Mouse (Mus musculus) heart, embryonic 12.5 days (tissue): ENCODE results near the gene Snrpa1. TPM values are rescaled to one million over a fixed set of nuclear protein-coding genes. Genes with fewer than 3 reads are reported as not detected.

Experiments used
- ATAC-seq: fragments of 200-750 bp; cut with Nextera tagmentation; 2 replicates; pipeline ENCODE4 v1.8.0; 2017; ENCODE audit warnings: moderate TSS enrichment, moderate library complexity; ENCODE audit not compliant: insufficient number of reproducible peaks, low FRiP score
- H3K27ac ChIP-seq: fragments of 300-500 bp; sonication (generic); 2 replicates; pipeline ENCODE4 v1.5.1; 2016; ENCODE audit warnings: mild to moderate bottlenecking, moderate library complexity; ENCODE audit not compliant: poor library complexity, severe bottlenecking
- H3K27me3 ChIP-seq: fragments of 300-500 bp; sonication (generic); replicated peaks from 2 replicates; pipeline ENCODE4 v1.6.1; 2016; ENCODE audit warnings: mild to moderate bottlenecking, moderate library complexity
- H3K36me3 ChIP-seq: fragments of 300-500 bp; sonication (generic); 2 replicates; pipeline ENCODE4 v1.6.1; 2016; ENCODE audit warnings: mild to moderate bottlenecking, moderate library complexity
- H3K4me1 ChIP-seq: fragments of 300-500 bp; sonication (generic); replicated peaks from 2 replicates; pipeline ENCODE4 v1.6.1; 2016; ENCODE audit warnings: mild to moderate bottlenecking
- H3K4me2 ChIP-seq: fragments of 300-500 bp; sonication (generic); 2 replicates; pipeline ENCODE4 v1.6.1; 2016; ENCODE audit warnings: mild to moderate bottlenecking, moderate library complexity
- H3K4me3 ChIP-seq: fragments of 300-500 bp; sonication (generic); 2 replicates; pipeline ENCODE4 v1.5.1; 2016; ENCODE audit warnings: mild to moderate bottlenecking
- H3K9ac ChIP-seq: fragments of 300-500 bp; sonication (generic); 2 replicates; pipeline ENCODE4 v1.6.1; 2016; ENCODE audit warnings: mild to moderate bottlenecking, moderate library complexity
- H3K9me3 ChIP-seq: fragments of 300-500 bp; sonication (generic); replicated peaks from 2 replicates; pipeline ENCODE4 v1.6.1; 2016; ENCODE audit warnings: mild to moderate bottlenecking, moderate library complexity
- WGBS: fragments of 180-500 bp; shearing (Covaris S2); methylation state at CpG from one replicate; pipeline ENCODE4 v1.1.7; 2016; 5-methylcytosine and 5-hydroxymethylcytosine counted together
- polyA plus RNA-seq: library from polyadenylated mRNA; unstranded; fragments of >200 nt; fragmentation: Nextera tagmentation; extraction: Ambion mirVana; gene quantifications from 2 replicates; pipeline ENCODE4 v1.2.1, GENCODE M21; 2016

Snrpa1 gene
- polyA plus RNA-seq, 1 experiment from 2014 or later: 114 TPM

DNA sequence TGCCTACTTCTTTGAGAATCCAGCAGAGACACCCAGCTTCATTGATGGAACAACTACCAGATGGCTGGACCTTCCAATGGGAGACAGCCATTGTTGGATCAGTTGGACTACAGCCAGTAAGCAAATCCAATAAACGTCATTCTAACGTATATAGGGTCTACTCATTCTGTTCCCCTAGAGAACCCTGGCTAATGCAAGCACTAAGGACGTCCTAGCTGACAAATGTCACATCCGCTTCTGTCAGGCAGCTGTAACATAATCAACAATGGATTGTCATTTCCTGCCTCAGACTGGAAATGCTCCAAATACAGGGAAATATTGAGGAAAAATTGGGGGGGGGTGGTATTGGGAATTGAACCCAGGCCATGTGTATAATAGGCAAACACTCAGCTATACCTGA, 47.0 kb downstream of the Snrpa1 start:
- Histone ChIP-seq H3K4me2 (no peak overlapping the region), H3K27me3 (0 out of 2 replicates have a peak, but pooled peaks cover 5% of the 10 kb centered on the region), H3K9ac (no peak overlapping the region), H3K4me3 (no peak overlapping the region), H3K4me1 (peaks cover 5% of the 10 kb centered on the region), H3K27ac (no peak overlapping the region), H3K36me3 (no peaks in the 10 kb centered on the region), H3K9me3 (no peaks in the 10 kb centered on the region)
- WGBS: 50% methylated on average over 4 of the region's 4 CpGs
- ATAC-seq: no peak

DNA sequence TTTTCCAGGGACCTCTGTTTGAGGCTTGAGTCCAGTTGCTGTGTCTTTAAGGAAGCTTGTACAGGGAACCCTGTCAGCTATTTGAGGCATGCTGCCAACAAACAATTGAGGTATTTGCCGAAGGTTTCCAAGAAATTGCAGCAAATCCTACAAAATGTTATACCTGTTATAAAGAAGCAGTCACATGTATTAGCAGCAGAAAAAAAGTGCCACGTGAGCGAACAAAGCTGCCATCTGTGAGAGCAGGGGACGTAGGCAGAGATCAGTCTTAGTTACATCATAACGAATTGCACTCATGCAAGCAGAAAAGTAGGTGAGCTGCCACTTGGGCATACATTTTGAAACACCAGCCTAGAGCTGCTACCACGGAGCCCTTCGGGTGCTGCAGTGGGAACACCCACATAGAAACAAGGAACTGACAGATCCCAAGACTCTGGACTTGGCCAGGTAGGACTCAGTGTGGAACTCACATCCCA, 47.8 kb downstream of the Snrpa1 start:
- no peaks in the 10 kb centered on the region for H3K36me3 ChIP-seq
- H3K4me2 ChIP-seq: no peak overlapping the region
- ATAC-seq: no peak
- H3K9ac ChIP-seq: no peak overlapping the region
- H3K4me3 ChIP-seq: no peak overlapping the region
- peaks cover 8% of the 10 kb centered on the region for H3K4me1 ChIP-seq
- WGBS: 71% methylated on average over 7 of the region's 7 CpGs
- no peak overlapping the region for H3K27ac ChIP-seq
- H3K27me3 ChIP-seq: no peaks in the 10 kb centered on the region
- H3K9me3 ChIP-seq: no peaks in the 10 kb centered on the region

GRCm38 (mm10) chr7:66107206-66107605, 48.4 kb downstream of the Snrpa1 start:
- Histone ChIP-seq H3K9ac (no peak overlapping the region), H3K9me3 (no peaks in the 10 kb centered on the region), H3K4me3 (no peak overlapping the region), H3K27me3 (no peaks in the 10 kb centered on the region), H3K4me1 (peaks cover 8% of the 10 kb centered on the region), H3K4me2 (no peak overlapping the region), H3K27ac (no peak overlapping the region), H3K36me3 (no peaks in the 10 kb centered on the region)
- no peak for ATAC-seq
- WGBS: 61% methylated on average over 11 of the region's 11 CpGs

DNA sequence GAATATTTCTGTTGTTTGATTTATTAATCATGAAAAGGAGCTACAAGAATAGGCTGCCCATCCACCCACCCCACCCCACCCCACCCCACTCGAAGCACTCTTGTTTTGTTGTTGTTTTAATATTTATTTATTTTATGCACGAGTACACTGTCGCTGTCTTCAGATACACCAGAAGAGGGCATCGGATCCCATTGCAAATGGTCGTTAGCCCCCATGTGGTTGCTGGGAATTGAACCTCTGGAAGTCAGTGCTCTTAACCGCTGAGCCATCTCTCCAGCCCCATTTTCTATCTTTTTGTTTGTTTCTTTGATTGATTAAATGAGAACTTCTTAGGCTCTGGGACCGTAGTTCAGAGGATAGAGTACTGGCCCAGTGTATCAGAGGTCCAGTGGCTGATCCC, 49.1 kb downstream of the Snrpa1 start:
- H3K4me2 ChIP-seq: no peak overlapping the region

DNA sequence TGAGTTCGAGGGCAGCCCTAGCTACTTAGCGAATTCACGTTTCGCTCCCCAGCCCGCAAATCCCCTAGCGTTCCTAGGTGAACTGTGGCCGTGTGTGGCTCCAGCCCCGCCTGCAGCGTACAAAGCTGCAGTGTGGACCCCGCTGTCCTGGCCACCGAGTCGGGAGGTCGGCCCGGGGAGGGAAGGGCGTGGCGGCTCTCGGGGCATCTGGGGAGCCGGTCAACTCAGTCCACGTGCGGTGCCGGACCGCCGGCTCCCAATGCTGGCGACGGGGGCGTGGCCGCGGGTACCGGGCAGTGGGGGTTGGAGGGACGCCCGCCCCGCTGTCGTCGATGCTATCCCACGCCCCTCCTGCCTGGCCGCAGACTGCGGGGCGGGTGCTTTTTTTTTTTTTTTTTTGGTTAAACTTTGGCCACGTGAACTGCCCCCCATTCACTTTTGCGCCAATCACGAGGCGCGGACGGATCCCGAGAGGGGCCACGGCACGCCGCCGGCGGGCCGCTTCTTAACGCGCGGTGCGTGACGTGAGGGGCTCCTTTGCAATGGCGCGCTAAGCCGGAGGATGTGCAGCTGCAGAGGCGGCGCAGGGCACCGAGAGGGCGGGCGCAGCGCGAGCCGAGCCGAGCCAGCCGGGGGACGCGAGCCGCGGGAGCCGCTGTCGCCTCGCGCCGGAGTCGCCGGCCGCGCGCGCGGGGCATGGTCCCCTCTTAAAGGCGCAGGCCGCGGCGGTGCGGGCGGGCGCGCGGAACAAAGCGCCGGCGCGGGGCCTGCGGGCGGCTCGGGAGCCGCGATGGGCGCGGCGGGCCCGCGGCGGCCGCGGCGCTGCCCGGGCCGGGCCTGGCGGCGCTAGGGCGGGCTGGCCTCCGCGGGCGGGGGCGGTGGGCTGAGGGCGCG, 50.4 kb downstream of the Snrpa1 start, which contains the start of gene Chsy1:
Gene Chsy1, plus strand, starts transcription at position 555 of the 894 bp plus-strand sequence.
- no peaks in the 10 kb centered on the region for H3K27me3 ChIP-seq
- no peaks in the 10 kb centered on the region for H3K9me3 ChIP-seq
- H3K4me2 ChIP-seq: peak within 1 kb of the TSS; percentile 89
- peaks cover 23% of the 10 kb centered on the region for H3K4me1 ChIP-seq
- peak within 1 kb of the TSS; percentile 85 for H3K4me3 ChIP-seq
- H3K27ac ChIP-seq: peak within 1 kb of the TSS; percentile 88
- H3K36me3 ChIP-seq: peaks cover under 1% of the 10 kb centered on the region; the same call in 1 of the 2 replicates
- H3K9ac ChIP-seq: peak within 1 kb of the TSS; percentile 96
- WGBS: 8% methylated on average over 123 of the region's 123 CpGs
- peak; percentile 82 for ATAC-seq

More for the DNA sequence above, 49.1 kb downstream of the Snrpa1 start:
- H3K27ac ChIP-seq: no peak overlapping the region
- no peaks in the 10 kb centered on the region for H3K36me3 ChIP-seq
- H3K9ac ChIP-seq: no peak overlapping the region
- 19% methylated on average over 7 of the region's 7 CpGs for WGBS
- ATAC-seq: no peak
- no peaks in the 10 kb centered on the region for H3K27me3 ChIP-seq
- H3K4me1 ChIP-seq: peaks cover 13% of the 10 kb centered on the region
- no peaks in the 10 kb centered on the region for H3K9me3 ChIP-seq
- H3K4me3 ChIP-seq: no peak overlapping the region

- 5% methylated on average over 74 of the region's 77 CpGs for WGBS
- Histone ChIP-seq H3K4me2 (peak overlapping the region; percentile 89), H3K9me3 (no peaks in the 10 kb centered on the region), H3K27ac (peak overlapping the region; percentile 88), H3K4me3 (peak overlapping the region; percentile 85), H3K27me3 (no peaks in the 10 kb centered on the region), H3K9ac (peak overlapping the region; percentile 96), H3K4me1 (peaks cover 31% of the 10 kb centered on the region), H3K36me3 (peaks cover 8% of the 10 kb centered on the region; the same call in 1 of the 2 replicates)
- peak; percentile 27 for ATAC-seq
Measured at GRCm38 (mm10) chr7:66109855-66110635, 51.2 kb downstream of the Snrpa1 start.

DNA sequence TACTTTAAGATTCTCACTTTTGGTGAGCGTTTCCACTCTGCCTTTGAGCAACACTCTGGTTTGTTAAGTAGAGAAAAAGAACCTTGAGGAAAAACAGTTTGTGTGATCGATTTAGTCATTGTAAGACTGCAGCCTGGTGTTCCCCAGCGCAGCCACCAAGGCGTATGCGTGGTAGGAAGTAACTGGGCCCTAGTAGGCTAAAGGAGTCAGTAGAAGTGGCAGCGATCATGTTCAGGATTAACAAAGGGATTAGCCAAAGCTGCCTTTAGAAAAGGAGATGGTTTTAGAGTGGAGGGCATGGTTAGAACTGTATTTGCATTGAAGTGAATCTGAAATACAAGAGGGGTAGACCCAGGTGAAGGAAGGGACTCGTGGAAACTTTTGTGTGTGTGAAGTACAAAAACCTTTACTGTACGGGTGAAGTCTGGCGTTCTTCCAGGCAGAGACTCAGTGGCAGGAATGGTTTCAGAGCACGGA, 51.9 kb downstream of the Snrpa1 start:
- no peaks in the 10 kb centered on the region for H3K9me3 ChIP-seq
- H3K27me3 ChIP-seq: no peaks in the 10 kb centered on the region
- H3K4me1 ChIP-seq: peaks cover 35% of the 10 kb centered on the region
- H3K9ac ChIP-seq: peak overlapping the region; percentile 96
- peak overlapping the region; percentile 89 for H3K4me2 ChIP-seq
- H3K36me3 ChIP-seq: peaks cover 8% of the 10 kb centered on the region; the same call in 1 of the 2 replicates
- peak overlapping the region; percentile 88 for H3K27ac ChIP-seq
- WGBS: 3% methylated on average over 10 of the region's 10 CpGs
- peak overlapping the region; percentile 85 for H3K4me3 ChIP-seq
- ATAC-seq: no peak

DNA sequence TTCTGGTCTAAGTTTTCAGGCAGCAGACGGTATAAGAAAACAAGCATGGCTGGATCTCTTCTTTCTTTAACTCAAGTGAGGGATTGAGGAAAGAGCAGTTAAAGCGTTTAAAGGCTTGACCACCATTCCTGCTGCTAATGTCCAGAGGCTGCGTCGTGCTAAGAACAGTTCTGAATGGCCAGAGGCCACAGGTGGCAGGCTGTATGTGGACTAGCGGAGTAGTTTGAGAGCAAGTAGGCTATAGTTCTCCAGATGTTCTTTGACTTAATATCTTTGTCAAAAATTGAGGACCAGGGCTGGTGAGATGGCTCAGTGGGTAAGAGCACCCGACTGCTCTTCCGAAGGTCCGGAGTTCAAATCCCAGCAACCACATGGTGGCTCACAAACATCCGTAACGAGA, 52.4 kb downstream of the Snrpa1 start:
- H3K4me2 ChIP-seq: peak overlapping the region; percentile 89
- peaks cover 8% of the 10 kb centered on the region; the same call in 1 of the 2 replicates for H3K36me3 ChIP-seq
- peak overlapping the region; percentile 85 for H3K4me3 ChIP-seq
- peak overlapping the region; percentile 96; the same call in 1 of the 2 replicates for H3K9ac ChIP-seq
- no peaks in the 10 kb centered on the region for H3K27me3 ChIP-seq
- peaks cover 37% of the 10 kb centered on the region for H3K4me1 ChIP-seq
- 61% methylated on average over 10 of the region's 10 CpGs for WGBS
- H3K9me3 ChIP-seq: no peaks in the 10 kb centered on the region
- no peak for ATAC-seq
- H3K27ac ChIP-seq: no peak overlapping the region

GRCm38 (mm10) chr7:66113561-66113960, 54.8 kb downstream of the Snrpa1 start:
- ATAC-seq: no peak
- WGBS: 70% methylated on average over 3 of the region's 3 CpGs
- Histone ChIP-seq H3K27ac (no peak overlapping the region), H3K4me2 (peak overlapping the region; percentile 32), H3K4me3 (no peak overlapping the region), H3K36me3 (peaks cover 12% of the 10 kb centered on the region; the same call in 1 of the 2 replicates), H3K27me3 (no peaks in the 10 kb centered on the region), H3K4me1 (peaks cover 56% of the 10 kb centered on the region), H3K9ac (no peak overlapping the region), H3K9me3 (no peaks in the 10 kb centered on the region)

- Histone ChIP-seq H3K9ac (no peak overlapping the region; the same call in 1 of the 2 replicates), H3K9me3 (no peaks in the 10 kb centered on the region), H3K4me3 (no peak overlapping the region), H3K4me2 (peak overlapping the region; percentile 15), H3K27ac (no peak overlapping the region), H3K27me3 (no peaks in the 10 kb centered on the region), H3K4me1 (peaks cover 68% of the 10 kb centered on the region), H3K36me3 (peaks cover 12% of the 10 kb centered on the region; the same call in 1 of the 2 replicates)
- 47% methylated on average over 11 of the region's 11 CpGs for WGBS
- no peak for ATAC-seq
Measured at GRCm38 (mm10) chr7:66115821-66116343, 57.1 kb downstream of the Snrpa1 start.
